Mouse (Mus musculus) intestine, embryonic 14.5 days (tissue): ENCODE data around the gene Lonrf2. TPM values are rescaled to one million over a fixed set of nuclear protein-coding genes. Genes with fewer than 3 reads are reported as not detected.

Source experiments
- ATAC-seq: fragments of 200-750 bp; cut with Nextera tagmentation; replicated peaks from 2 replicates; pipeline ENCODE4 v1.8.0; 2017; ENCODE audit warnings: low read depth, moderate number of reproducible peaks, moderate TSS enrichment, moderate library complexity; ENCODE audit not compliant: low FRiP score, low TSS enrichment
- DNase-seq: peaks from one replicate; pipeline ENCODE4 v3.0.0-alpha.2; 2018; ENCODE audit warnings: low spot score
- H3K27ac ChIP-seq: fragments of 300-500 bp; sonication (generic); 2 replicates; pipeline ENCODE4 v1.5.1; 2014; ENCODE audit warnings: low read depth, mild to moderate bottlenecking, control low read depth
- H3K27me3 ChIP-seq: fragments of 300-500 bp; sonication (generic); replicated peaks from 2 replicates; pipeline ENCODE4 v1.6.1; 2014; ENCODE audit warnings: low read length, control low read depth; ENCODE audit not compliant: control insufficient read depth, insufficient read depth
- H3K36me3 ChIP-seq: fragments of 300-500 bp; sonication (generic); 2 replicates; pipeline ENCODE4 v1.6.1; 2014; ENCODE audit warnings: low read length, control low read depth; ENCODE audit not compliant: control insufficient read depth, insufficient read depth
- H3K4me1 ChIP-seq: fragments of 300-500 bp; sonication (generic); replicated peaks from 2 replicates; pipeline ENCODE4 v1.6.1; 2014; ENCODE audit warnings: low read length, control low read depth, mixed read lengths; ENCODE audit not compliant: control insufficient read depth, insufficient read depth
- H3K4me2 ChIP-seq: fragments of 300-500 bp; sonication (generic); 2 replicates; pipeline ENCODE4 v1.6.1; 2014; ENCODE audit warnings: low read length
- H3K4me3 ChIP-seq: fragments of 300-500 bp; sonication (generic); 2 replicates; pipeline ENCODE4 v1.5.1; 2014; ENCODE audit warnings: low read depth, low read length, control low read depth, mixed read lengths
- H3K9ac ChIP-seq: fragments of 300-500 bp; sonication (generic); 2 replicates; pipeline ENCODE4 v1.6.1; 2014; ENCODE audit warnings: mild to moderate bottlenecking, low read length
- H3K9me3 ChIP-seq: fragments of 300-500 bp; sonication (generic); 2 replicates; pipeline ENCODE4 v1.6.1; 2016; ENCODE audit warnings: low read length, control low read depth; ENCODE audit not compliant: control insufficient read depth
- WGBS: fragments of 180-500 bp; shearing (Covaris S2); extraction: QIAGEN DNeasy Blood & Tissue Kit; methylation state at CpG from one replicate; pipeline ENCODE4 v1.1.7; 2014; 5-methylcytosine and 5-hydroxymethylcytosine counted together
- polyA plus RNA-seq: library from polyadenylated mRNA; unstranded; fragments of >200 nt; fragmentation: Nextera tagmentation; extraction: Ambion mirVana; gene quantifications from 2 replicates; pipeline ENCODE4 v1.2.1, GENCODE M21; 2014

Lonrf2 gene
- polyA plus RNA-seq, 1 experiment from 2014 or later: 2.5 TPM

GRCm38 (mm10) chr1:38850650-38851049 is 14.1 kb upstream of the Lonrf2 start:
- 78% methylated on average over 2 of the region's 2 CpGs for WGBS
- H3K27me3 ChIP-seq: no peaks in the 10 kb centered on the region
- no peak overlapping the region for H3K4me2 ChIP-seq
- H3K4me3 ChIP-seq: no peak overlapping the region
- no peaks in the 10 kb centered on the region for H3K9me3 ChIP-seq
- ATAC-seq (no peak), DNase-seq (no peak)
- H3K36me3 ChIP-seq: no peaks in the 10 kb centered on the region
- H3K4me1 ChIP-seq: no peaks in the 10 kb centered on the region
- H3K27ac ChIP-seq: no peak overlapping the region
- H3K9ac ChIP-seq: no peak overlapping the region

GRCm38 (mm10) chr1:38848451-38849289 is 12.2 kb upstream of the Lonrf2 start:
- ATAC-seq (no peak), DNase-seq (no peak)
- Histone ChIP-seq H3K27ac (no peak overlapping the region), H3K4me2 (no peak overlapping the region), H3K4me1 (no peaks in the 10 kb centered on the region), H3K27me3 (no peaks in the 10 kb centered on the region), H3K4me3 (no peak overlapping the region), H3K9ac (no peak overlapping the region), H3K9me3 (no peaks in the 10 kb centered on the region), H3K36me3 (no peaks in the 10 kb centered on the region)
- WGBS: 82% methylated on average over 2 of the region's 2 CpGs

GRCm38 (mm10) chr1:38847975-38848374 is 11.5 kb upstream of the Lonrf2 start:
- H3K27ac ChIP-seq: no peak overlapping the region

GRCm38 (mm10) chr1:38843275-38843674 is 6.8 kb upstream of the Lonrf2 start:
- Histone ChIP-seq H3K27ac (no peak overlapping the region), H3K36me3 (no peaks in the 10 kb centered on the region), H3K9me3 (no peaks in the 10 kb centered on the region), H3K4me2 (no peak overlapping the region), H3K4me3 (no peak overlapping the region), H3K9ac (no peak overlapping the region), H3K27me3 (0 out of 2 replicates have a peak, but pooled peaks cover 2% of the 10 kb centered on the region), H3K4me1 (no peaks in the 10 kb centered on the region)
- ATAC-seq: no peak
- DNase-seq: no peak
- WGBS: 73% methylated on average over 4 of the region's 4 CpGs

More at GRCm38 (mm10) chr1:38847975-38848374, 11.5 kb upstream of the Lonrf2 start:
- WGBS: 55% methylated on average over 11 of the region's 11 CpGs
- no peak overlapping the region for H3K4me3 ChIP-seq
- H3K4me2 ChIP-seq: no peak overlapping the region
- H3K4me1 ChIP-seq: no peaks in the 10 kb centered on the region
- no peaks in the 10 kb centered on the region for H3K36me3 ChIP-seq
- ATAC-seq (no peak), DNase-seq (no peak)
- H3K9ac ChIP-seq: no peak overlapping the region
- no peaks in the 10 kb centered on the region for H3K9me3 ChIP-seq
- no peaks in the 10 kb centered on the region for H3K27me3 ChIP-seq

- Histone ChIP-seq H3K9me3 (no peaks in the 10 kb centered on the region), H3K27ac (no peak overlapping the region), H3K4me3 (no peak overlapping the region), H3K4me1 (no peaks in the 10 kb centered on the region), H3K36me3 (no peaks in the 10 kb centered on the region), H3K4me2 (no peak overlapping the region), H3K9ac (no peak overlapping the region), H3K27me3 (peaks cover 5% of the 10 kb centered on the region; the same call in 1 of the 2 replicates)
- ATAC-seq (no peak), DNase-seq (no peak)
- WGBS: 87% methylated on average over 1 of the region's 1 CpGs
These were observed 6.3 kb upstream of the Lonrf2 start for GRCm38 (mm10) chr1:38842861-38843260.

GRCm38 (mm10) chr1:38839944-38840343 is 3.4 kb upstream of the Lonrf2 start:
- H3K27me3 ChIP-seq: peaks cover 24% of the 10 kb centered on the region; the same call in 1 of the 2 replicates
- H3K27ac ChIP-seq: no peak overlapping the region
- no peaks in the 10 kb centered on the region for H3K36me3 ChIP-seq
- H3K9ac ChIP-seq: no peak overlapping the region
- H3K4me1 ChIP-seq: peaks cover 7% of the 10 kb centered on the region; the same call in 1 of the 2 replicates
- DNase-seq (no peak), ATAC-seq (no peak)
- H3K4me3 ChIP-seq: no peak overlapping the region
- WGBS: 33% methylated on average over 1 of the region's 1 CpGs
- H3K4me2 ChIP-seq: no peak overlapping the region
- no peaks in the 10 kb centered on the region for H3K9me3 ChIP-seq

- H3K27me3 ChIP-seq: peaks cover 24% of the 10 kb centered on the region; the same call in 1 of the 2 replicates
- no peaks in the 10 kb centered on the region for H3K9me3 ChIP-seq
- peak; percentile 68 for ATAC-seq
- 0 out of 2 replicates have a peak overlapping the region, but pooled peaks have one; percentile 11 for H3K27ac ChIP-seq
- peak overlapping the region; percentile 99 for H3K4me2 ChIP-seq
- peak overlapping the region; percentile 67 for H3K9ac ChIP-seq
- peak; percentile 74 for DNase-seq
- peak overlapping the region; percentile 60 for H3K4me3 ChIP-seq
- H3K36me3 ChIP-seq: no peaks in the 10 kb centered on the region
- peaks cover 7% of the 10 kb centered on the region; the same call in 1 of the 2 replicates for H3K4me1 ChIP-seq
- 3% methylated on average over 99 of the region's 103 CpGs for WGBS
These were observed 689 bp downstream of the Lonrf2 start for GRCm38 (mm10) chr1:38835568-38836476.

- Histone ChIP-seq H3K36me3 (no peaks in the 10 kb centered on the region), H3K4me1 (peaks cover 7% of the 10 kb centered on the region; the same call in 1 of the 2 replicates), H3K27me3 (peaks cover 24% of the 10 kb centered on the region; the same call in 1 of the 2 replicates), H3K9ac (no peak overlapping the region), H3K4me3 (no peak overlapping the region), H3K4me2 (peak overlapping the region; percentile 99), H3K9me3 (no peaks in the 10 kb centered on the region), H3K27ac (no peak overlapping the region)
- ATAC-seq: no peak
- DNase-seq: no peak
- 36% methylated on average over 3 of the region's 3 CpGs for WGBS
These were observed 1.6 kb downstream of the Lonrf2 start for GRCm38 (mm10) chr1:38834899-38835298.
